Mouse (Mus musculus) kidney, postnatal 10 days (tissue): ENCODE data around the gene Mafk.

Source experiments
- DNase-seq: peaks from one replicate; pipeline ENCODE4 v3.0.0; 2021; ENCODE audit warnings: mixed read lengths

Gene Mafk

GRCm38 (mm10) chr5:139819538-139820181 lies 28.3 kb downstream of the Mafk start, which contains the start of gene Tmem184a:
Tmem184a (minus strand) TSS chr5:139819917.
- no peak for DNase-seq

GRCm38 (mm10) chr5:139821466-139822459 lies 30.4 kb downstream of the Mafk start:
- DNase-seq = no peak

GRCm38 (mm10) chr5:139824531-139824930 lies 33.2 kb downstream of the Mafk start:
- DNase-seq = no peak

- no peak for DNase-seq
Observed at GRCm38 (mm10) chr5:139825947-139826346, 34.6 kb downstream of the Mafk start.

GRCm38 (mm10) chr5:139826357-139827055 lies 35.2 kb downstream of the Mafk start, which contains the start of the genes Gm26938 and Psmg3:
Gm26938 (minus strand) TSS chr5:139826407.
Psmg3 (minus strand) TSS chr5:139826885.
- peak; percentile 89 for DNase-seq

GRCm38 (mm10) chr5:139827593-139827992 lies 36.3 kb downstream of the Mafk start:
- no peak for DNase-seq

- DNase-seq = no peak
Observed at GRCm38 (mm10) chr5:139829384-139829783, 38.1 kb downstream of the Mafk start.

GRCm38 (mm10) chr5:139830734-139831133 lies 39.4 kb downstream of the Mafk start:
- no peak for DNase-seq

GRCm38 (mm10) chr5:139832125-139832524 lies 40.8 kb downstream of the Mafk start:
- no peak for DNase-seq

- no peak for DNase-seq
Observed at GRCm38 (mm10) chr5:139835706-139836105, 44.4 kb downstream of the Mafk start.

- peak; percentile 82 for DNase-seq
Observed at GRCm38 (mm10) chr5:139838476-139838892, 47.2 kb downstream of the Mafk start.

GRCm38 (mm10) chr5:139839142-139839541 lies 47.8 kb downstream of the Mafk start:
- no peak for DNase-seq

- peak; percentile 70 for DNase-seq
Observed at GRCm38 (mm10) chr5:139849626-139850320, 58.5 kb downstream of the Mafk start.
